Mouse (Mus musculus) frontal cortex, adult (tissue): Measurements from ENCODE around the gene Mylip.
A peak's percentile ranks its signal among the peaks of the same experiment; 100 is the strongest.

Experiments used
- ATAC-seq: cut with Nextera tagmentation; 2 replicates; pipeline ENCODE4 v1.9.2; 2017; ENCODE audit warnings: mild to moderate bottlenecking, moderate library complexity, mixed read lengths; ENCODE audit not compliant: low TSS enrichment

The Mylip gene

GRCm38 (mm10) chr13:45390962-45391853 is 1.7 kb downstream of the Mylip start:
- no peak for ATAC-seq

GRCm38 (mm10) chr13:45391854-45392454 is 2.4 kb downstream of the Mylip start:
- ATAC-seq, result no peak

DNA sequence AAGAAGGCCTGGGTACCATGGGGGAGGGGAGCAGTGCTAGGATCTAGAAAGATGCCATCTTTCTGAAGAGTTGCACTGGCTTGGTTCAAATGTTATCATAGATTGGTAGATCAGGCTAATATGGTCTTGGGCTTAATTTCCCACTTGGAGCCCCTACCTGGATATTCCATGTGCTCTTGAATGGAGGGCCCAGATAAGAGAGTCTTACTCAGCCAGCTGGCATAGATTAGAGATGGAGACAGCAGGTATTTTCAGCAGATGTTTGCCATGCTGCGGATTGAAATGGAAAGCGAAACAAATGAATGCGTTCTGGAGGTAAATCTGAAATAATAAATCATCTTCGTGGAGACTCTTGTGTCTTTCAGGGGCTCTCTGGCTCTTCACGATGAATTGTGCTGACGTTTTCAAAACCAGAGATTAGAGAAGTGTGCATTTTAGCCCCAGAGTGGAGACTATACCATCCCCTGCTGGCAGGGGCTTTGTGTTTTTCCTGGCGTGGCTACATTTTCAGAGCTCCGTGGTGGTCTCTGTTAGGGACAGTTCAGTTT is 4.8 kb downstream of the Mylip start:
- ATAC-seq, result no peak

- no peak for ATAC-seq
Observed at GRCm38 (mm10) chr13:45396724-45397123, 7.2 kb downstream of the Mylip start.

DNA sequence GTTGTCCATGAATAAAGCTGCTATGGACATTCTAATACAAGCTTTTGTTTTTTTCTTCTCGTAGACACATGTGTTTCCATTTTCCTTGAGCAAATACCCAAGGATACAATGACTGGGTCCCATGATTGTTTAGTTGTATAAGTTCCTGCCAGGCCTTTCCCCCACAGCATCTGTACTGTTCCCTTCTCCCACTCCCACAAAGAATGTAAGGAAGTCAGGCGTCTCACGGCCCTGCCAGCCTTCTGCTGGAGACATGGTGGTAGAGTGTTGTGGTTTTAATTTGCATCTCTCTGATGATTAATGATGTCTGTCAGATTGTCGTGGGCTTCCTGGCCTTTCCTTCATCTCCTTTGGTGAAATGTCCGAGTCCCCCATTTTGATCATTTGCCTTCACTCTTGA is 7.7 kb downstream of the Mylip start:
- ATAC-seq, result peak; percentile 13; the same call in 1 of the 2 replicates

DNA sequence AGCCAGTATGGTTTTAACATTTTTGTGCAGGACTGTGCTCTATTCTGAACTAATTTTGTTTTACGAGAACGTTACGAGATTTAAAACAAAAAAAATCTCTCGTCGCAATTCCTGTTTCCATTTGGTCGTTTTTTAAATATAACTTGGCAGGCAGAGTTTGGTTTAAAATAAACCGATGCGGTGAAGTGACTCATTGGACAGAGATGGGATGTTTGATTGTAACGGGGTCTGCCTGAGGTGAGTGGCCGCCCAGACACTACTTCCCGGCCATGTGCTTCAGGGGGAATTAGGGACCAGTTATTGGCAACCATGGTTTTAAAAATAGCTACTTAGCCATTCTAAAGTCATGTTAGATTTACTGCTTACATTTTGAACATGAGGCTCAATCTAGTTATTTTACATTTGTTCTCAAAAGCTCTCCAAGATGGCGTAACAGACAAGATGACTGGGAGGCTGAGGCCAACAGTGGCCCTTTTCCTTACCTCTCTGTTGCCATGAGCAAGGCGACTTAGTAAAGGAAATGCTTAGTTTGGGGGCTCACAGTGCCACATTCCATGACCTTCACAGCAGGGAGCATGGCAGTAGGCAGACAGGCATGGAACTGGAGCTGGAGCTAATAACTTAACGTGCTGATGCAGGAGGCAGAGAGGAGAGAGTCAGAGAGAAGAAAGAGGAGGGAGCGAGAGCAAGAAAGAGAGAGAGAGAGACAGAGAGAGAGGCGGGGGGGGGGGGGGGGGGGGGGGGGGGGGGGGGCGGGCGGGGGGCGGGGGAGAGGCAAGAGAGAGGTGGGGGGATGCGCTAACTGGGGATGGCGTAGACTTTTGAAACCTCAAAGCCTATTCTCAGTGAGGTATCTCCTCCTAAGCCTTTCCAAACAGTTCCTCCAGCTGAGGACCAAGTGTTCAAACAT is 8.6 kb downstream of the Mylip start:
- ATAC-seq, result 0 out of 2 replicates have a peak, but pooled peaks have one; percentile 17

DNA sequence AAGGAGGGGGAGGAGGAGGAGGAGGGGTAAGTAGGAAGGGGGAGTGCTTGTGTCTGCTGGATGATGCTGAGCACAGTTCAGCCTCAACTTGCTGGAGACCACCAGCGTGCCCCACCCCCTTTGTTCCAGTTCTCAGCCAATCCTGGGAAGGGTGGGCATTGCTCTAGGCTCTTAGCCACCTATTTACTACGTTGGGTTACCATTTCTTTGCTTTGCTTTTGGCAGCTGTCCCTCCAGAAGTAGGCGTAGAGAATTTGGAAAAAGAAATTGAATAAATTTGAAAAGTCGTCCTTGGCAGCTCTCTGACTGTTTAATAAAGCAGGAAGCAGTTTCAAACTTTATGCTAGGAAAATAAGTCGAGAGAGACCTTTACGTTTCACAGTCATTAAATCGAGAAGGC is 11.2 kb downstream of the Mylip start:
- ATAC-seq, result peak; percentile 41

DNA sequence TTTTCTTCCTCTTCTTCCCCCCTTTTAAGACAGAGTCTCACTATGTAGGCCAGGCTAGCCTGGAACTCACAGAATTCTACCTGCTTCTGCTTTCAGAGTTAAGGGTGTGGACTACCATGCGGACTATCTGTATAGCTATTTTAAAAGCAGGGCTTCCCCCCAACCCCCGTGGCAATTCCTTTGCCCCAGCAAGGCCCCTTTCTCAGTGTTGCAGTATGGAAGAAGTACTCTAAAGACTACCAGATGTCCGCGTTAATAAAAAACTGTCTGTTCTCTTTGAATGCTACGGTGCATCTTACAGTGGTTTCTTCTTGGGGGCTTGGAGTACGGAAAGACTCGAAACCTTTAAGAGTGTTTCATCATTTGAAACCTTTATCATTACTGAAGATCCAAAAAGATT is 12.3 kb downstream of the Mylip start:
- no peak for ATAC-seq

- ATAC-seq, result no peak
Observed at GRCm38 (mm10) chr13:45402316-45403039, 12.9 kb downstream of the Mylip start.

- ATAC-seq, result no peak
Observed at GRCm38 (mm10) chr13:45404269-45404668, 14.7 kb downstream of the Mylip start.

DNA sequence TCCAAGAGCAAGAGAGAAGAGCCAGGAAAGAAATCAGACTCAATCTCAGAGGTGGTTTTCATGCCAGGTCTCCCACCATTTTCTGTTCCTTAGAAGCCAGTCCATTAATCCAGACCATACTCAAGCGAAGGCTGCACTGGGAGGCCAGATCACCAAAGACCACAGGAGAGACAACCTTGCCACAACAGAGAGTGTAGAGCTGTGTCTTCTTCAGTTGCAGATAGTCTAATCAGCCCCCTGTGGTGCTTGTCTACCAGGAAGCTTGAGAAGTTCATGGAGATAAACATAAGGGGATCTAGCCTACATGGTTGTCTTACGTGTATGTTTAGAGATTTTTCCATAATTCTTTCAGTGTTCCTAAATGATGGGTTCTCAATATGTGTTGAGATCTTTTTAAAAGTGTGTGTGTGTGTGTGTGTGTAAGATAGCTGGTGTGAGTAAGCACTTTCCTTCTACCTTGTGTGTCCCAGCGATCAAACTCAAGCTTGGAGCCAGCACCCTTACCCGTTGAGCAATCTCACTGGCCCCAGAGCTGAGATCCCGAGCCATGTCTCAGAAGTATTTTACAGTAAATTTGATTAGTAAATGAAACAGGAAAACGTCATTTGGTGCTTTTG is 15.8 kb downstream of the Mylip start:
- ATAC-seq, result no peak

- no peak for ATAC-seq
Observed at GRCm38 (mm10) chr13:45406289-45406688, 16.7 kb downstream of the Mylip start.

DNA sequence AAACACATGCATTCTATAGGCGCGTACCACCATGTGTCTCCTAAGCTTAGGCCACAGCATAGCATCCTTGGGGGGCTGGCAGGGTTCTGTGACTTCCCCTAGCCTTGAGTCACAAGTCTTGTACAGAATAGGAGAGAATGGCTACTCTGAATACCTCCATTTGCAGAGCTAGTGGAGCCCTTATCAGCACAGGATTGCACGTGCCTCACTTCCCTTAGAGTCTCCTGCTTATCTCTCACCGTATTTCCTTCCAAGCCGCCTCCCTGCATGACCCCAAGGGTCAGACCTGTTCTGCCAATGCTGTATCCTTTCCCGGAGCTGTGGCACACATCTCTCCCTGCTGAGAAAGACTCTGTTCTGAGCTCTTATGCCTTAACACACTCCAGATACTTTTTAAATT is 17.2 kb downstream of the Mylip start:
- ATAC-seq, result no peak

GRCm38 (mm10) chr13:45410936-45411335 is 21.4 kb downstream of the Mylip start:
- no peak for ATAC-seq

GRCm38 (mm10) chr13:45413066-45413465 is 23.5 kb downstream of the Mylip start:
- ATAC-seq, result no peak

DNA sequence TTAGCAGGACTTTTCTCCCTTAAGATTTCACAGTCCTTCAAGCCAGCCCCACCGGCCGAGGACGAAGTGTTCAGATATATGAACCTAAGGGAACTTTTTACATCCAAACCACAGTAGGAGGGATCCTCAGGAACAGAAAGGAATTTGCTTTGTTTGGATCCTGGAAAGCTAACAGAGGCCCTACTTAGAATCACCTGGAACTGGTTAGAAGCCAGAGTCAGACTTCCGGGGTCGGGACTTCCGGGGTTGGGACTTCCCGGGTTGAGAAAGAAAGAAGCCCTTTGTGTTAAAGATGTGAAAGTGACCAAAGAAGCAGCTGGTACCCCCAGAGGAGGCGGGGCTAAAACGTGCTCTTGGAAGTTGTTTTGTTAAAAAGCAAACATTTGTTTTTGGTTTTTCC is 24.5 kb downstream of the Mylip start:
- ATAC-seq, result no peak

DNA sequence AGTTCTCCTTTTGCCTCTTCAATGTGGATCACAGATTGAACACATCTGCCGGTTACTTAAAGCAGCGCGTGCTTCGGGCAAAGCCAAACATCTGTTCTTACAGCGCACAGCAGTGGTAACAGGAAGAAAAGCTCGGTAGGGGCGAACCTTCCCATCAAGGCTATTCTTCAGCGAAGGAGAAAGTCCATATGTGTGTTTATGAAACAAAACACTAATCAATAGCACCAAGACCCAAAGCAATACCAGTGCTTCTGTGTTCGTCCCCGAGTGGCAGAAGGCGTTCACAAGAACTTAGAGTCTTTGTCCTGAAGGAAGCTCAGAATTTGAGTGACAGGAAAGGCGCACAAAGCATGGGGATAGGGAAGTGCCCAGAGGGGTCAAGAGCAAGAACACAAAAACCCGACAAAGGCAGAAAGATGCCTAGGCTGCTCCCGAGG is 27.1 kb downstream of the Mylip start:
- ATAC-seq, result no peak

DNA sequence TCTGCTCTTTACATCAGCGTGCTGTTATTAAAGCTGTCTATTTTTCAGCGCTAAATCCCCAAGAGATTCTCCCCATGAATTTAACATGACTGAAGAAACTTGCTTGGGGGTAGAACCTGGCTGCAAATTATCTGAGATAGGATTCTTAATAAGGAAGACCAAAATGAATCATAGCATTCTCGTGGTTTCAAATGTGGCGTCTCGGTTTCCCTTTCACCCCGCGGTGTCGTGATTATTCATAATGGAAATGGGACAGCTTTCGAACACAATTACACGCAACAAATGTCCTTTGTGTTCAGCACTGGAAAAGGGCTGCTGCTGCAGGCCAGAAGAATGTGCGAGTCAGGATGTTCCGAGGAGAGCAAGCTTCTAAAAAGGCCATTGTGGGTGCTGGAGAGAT is 29.4 kb downstream of the Mylip start:
- ATAC-seq, result no peak

- no peak for ATAC-seq
Observed at GRCm38 (mm10) chr13:45422251-45422650, 32.7 kb downstream of the Mylip start.

GRCm38 (mm10) chr13:45422709-45423108 is 33.2 kb downstream of the Mylip start:
- ATAC-seq, result no peak

- ATAC-seq, result no peak
Observed at GRCm38 (mm10) chr13:45423905-45424304, 34.4 kb downstream of the Mylip start.
